Mouse (Mus musculus): ENCODE measurements around the gene Peak1.

The Peak1 gene

GRCm38 (mm10) chr9:56241076-56241475 is 176.8 kb downstream of the Peak1 start:
- DNase-seq: no peak

- no peak for DNase-seq
These were observed 182.0 kb downstream of the Peak1 start for GRCm38 (mm10) chr9:56235871-56236298.

GRCm38 (mm10) chr9:56235281-56235680 is 182.6 kb downstream of the Peak1 start:
- no peak for DNase-seq

- DNase-seq: no peak
These were observed 183.3 kb downstream of the Peak1 start for GRCm38 (mm10) chr9:56234561-56234960.

GRCm38 (mm10) chr9:56233316-56233715 is 184.6 kb downstream of the Peak1 start:
- no peak for DNase-seq

- DNase-seq: no peak
These were observed 187.0 kb downstream of the Peak1 start for GRCm38 (mm10) chr9:56230906-56231305.

GRCm38 (mm10) chr9:56227626-56228025 is 190.2 kb downstream of the Peak1 start:
- no peak for DNase-seq

GRCm38 (mm10) chr9:56223429-56224051 is 194.3 kb downstream of the Peak1 start:
- peak; percentile 53 for DNase-seq

GRCm38 (mm10) chr9:56218860-56219259 is 199.0 kb downstream of the Peak1 start:
- DNase-seq: no peak

- no peak for DNase-seq
These were observed 199.8 kb downstream of the Peak1 start for GRCm38 (mm10) chr9:56218043-56218442.

- peak; percentile 35 for DNase-seq
These were observed 200.5 kb downstream of the Peak1 start for GRCm38 (mm10) chr9:56217386-56217785.

- DNase-seq: peak; percentile 42
These were observed 204.2 kb downstream of the Peak1 start for GRCm38 (mm10) chr9:56213451-56214291.

- DNase-seq: no peak
These were observed 209.1 kb downstream of the Peak1 start for GRCm38 (mm10) chr9:56208817-56209216.

- no peak for DNase-seq
These were observed 210.4 kb downstream of the Peak1 start for GRCm38 (mm10) chr9:56207516-56207915.

- DNase-seq: no peak
These were observed 210.8 kb downstream of the Peak1 start for GRCm38 (mm10) chr9:56207083-56207482.

GRCm38 (mm10) chr9:56205336-56205735 is 212.5 kb downstream of the Peak1 start:
- no peak for DNase-seq

- DNase-seq: no peak
These were observed 213.6 kb downstream of the Peak1 start for GRCm38 (mm10) chr9:56204316-56204715.

- peak; percentile 97 for DNase-seq
These were observed 217.1 kb downstream of the Peak1 start for GRCm38 (mm10) chr9:56200645-56201314.

GRCm38 (mm10) chr9:56200200-56200599 is 217.7 kb downstream of the Peak1 start:
- no peak for DNase-seq

- no peak for DNase-seq
These were observed 220.9 kb downstream of the Peak1 start for GRCm38 (mm10) chr9:56196921-56197320.

GRCm38 (mm10) chr9:56195193-56195592 is 222.7 kb downstream of the Peak1 start:
- no peak for DNase-seq

GRCm38 (mm10) chr9:56191498-56192455 is 226.1 kb downstream of the Peak1 start:
- DNase-seq: no peak
